Mouse (Mus musculus) MEL (cell line): ENCODE results near the gene Nsun5. TPM values are rescaled to one million over a fixed set of nuclear protein-coding genes. Genes with fewer than 3 reads are reported as not detected.

ENCODE experiments used
- DNase-seq: peaks from one replicate; pipeline ENCODE4 v3.0.0; 2011; ENCODE audit warnings: low read depth, low spot score
- H3K27ac ChIP-seq: 2 replicates; pipeline ENCODE4 v1.5.1; 2012; ENCODE audit warnings: low read depth, mild to moderate bottlenecking, control low read depth, low read length, moderate library complexity; ENCODE audit not compliant: control insufficient read depth
- H3K27me3 ChIP-seq, 2 experiments: fragments of 150-350 bp in 1 of 2; sonication (generic) in 1 of 2; 2 replicates each; pipeline ENCODE4 v1.6.1; 2012; ENCODE audit warnings: low read length in 2 of 2, mild to moderate bottlenecking in 2 of 2, improper control_type of control experiment in 1 of 2, moderate library complexity in 1 of 2; ENCODE audit not compliant: insufficient read depth in 2 of 2, control insufficient read depth in 1 of 2
- H3K36me3 ChIP-seq, 2 experiments: 2 replicates each; pipeline ENCODE4 v1.6.1; 2012 to 2014; ENCODE audit warnings: low read length in 2 of 2, improper control_type of control experiment in 1 of 2, inconsistent platforms in 1 of 2, mild to moderate bottlenecking in 1 of 2; ENCODE audit not compliant: insufficient read depth in 2 of 2, control insufficient read depth in 1 of 2
- H3K4me1 ChIP-seq, 2 experiments: fragments of 150-350 bp in 1 of 2; sonication (generic) in 1 of 2; 2 replicates each; pipeline ENCODE4 v1.6.1; 2012; ENCODE audit warnings: low read length in 2 of 2, improper control_type of control experiment in 1 of 2, mild to moderate bottlenecking in 1 of 2; ENCODE audit not compliant: insufficient read depth in 2 of 2, control insufficient read depth in 1 of 2
- H3K4me3 ChIP-seq, 2 experiments: fragments of 150-350 bp in 1 of 2; sonication (generic) in 1 of 2; 2 replicates each; pipeline ENCODE4 v1.5.1; 2012; ENCODE audit warnings: low read depth in 2 of 2, low read length in 2 of 2, mild to moderate bottlenecking in 2 of 2, moderate library complexity in 2 of 2, control low read depth in 1 of 2, improper control_type of control experiment in 1 of 2; ENCODE audit not compliant: control insufficient read depth in 1 of 2, insufficient read depth in 1 of 2
- H3K79me2 ChIP-seq: 2 replicates; pipeline ENCODE4 v1.6.1; 2012; ENCODE audit warnings: mild to moderate bottlenecking, low read length, moderate library complexity; ENCODE audit not compliant: control insufficient read depth, poor library complexity, insufficient read depth
- H3K9ac ChIP-seq: 2 replicates; pipeline ENCODE4 v1.6.1; 2012; ENCODE audit warnings: low read depth, mild to moderate bottlenecking, control low read depth, low read length, moderate library complexity; ENCODE audit not compliant: control insufficient read depth, poor library complexity, severe bottlenecking
- H3K9me3 ChIP-seq: fragments of 150-350 bp; sonication (generic); replicated peaks from 2 replicates; pipeline ENCODE4 v1.6.1; 2012; ENCODE audit warnings: mild to moderate bottlenecking, low read length, improper control_type of control experiment, moderate library complexity; ENCODE audit not compliant: insufficient read depth
- CHD1 ChIP-seq: IDR thresholded peaks from 2 replicates; pipeline ENCODE4 v1.6.1; 2012; ENCODE audit warnings: low read depth, mild to moderate bottlenecking, inconsistent platforms, low read length, improper control_type of control experiment
- CHD2 ChIP-seq: IDR thresholded peaks from 2 replicates; pipeline ENCODE4 v1.6.1; 2011; ENCODE audit warnings: low read length, improper control_type of control experiment
- CTCF ChIP-seq, 3 experiments: IDR thresholded peaks in 2 of 3; conservative IDR thresholded peaks in 1 of 3; 2 replicates each; pipeline ENCODE4 v1.5.1; 2011 to 2012; ENCODE audit warnings: low read length in 3 of 3, low read depth in 2 of 3, mild to moderate bottlenecking in 2 of 3, improper control_type of control experiment in 1 of 3, inconsistent platforms in 1 of 3, mixed read lengths in 1 of 3, moderate library complexity in 1 of 3; ENCODE audit not compliant: control insufficient read depth in 1 of 3, insufficient read depth in 1 of 3, poor library complexity in 1 of 3, severe bottlenecking in 1 of 3
- ELF1 ChIP-seq: IDR thresholded peaks from 2 replicates; pipeline ENCODE4 v1.6.1; 2014; ENCODE audit warnings: low read depth, mild to moderate bottlenecking, inconsistent platforms, low read length, improper control_type of control experiment, moderate library complexity
- EP300 ChIP-seq, 2 experiments: IDR thresholded peaks; 2 replicates each; pipeline ENCODE4 v1.6.1; 2011; ENCODE audit warnings: improper control_type of control experiment in 2 of 2, low read length in 2 of 2, low read depth in 1 of 2, mild to moderate bottlenecking in 1 of 2
- GATA1 ChIP-seq: IDR thresholded peaks from 2 replicates; pipeline ENCODE4 v1.6.1; 2011; ENCODE audit warnings: low read depth, low read length, improper control_type of control experiment
- HCFC1 ChIP-seq: IDR thresholded peaks from 2 replicates; pipeline ENCODE4 v1.6.1; 2012; ENCODE audit warnings: low read depth, mild to moderate bottlenecking, inconsistent platforms, low read length, improper control_type of control experiment, moderate library complexity
- JUND ChIP-seq: IDR thresholded peaks from 2 replicates; pipeline ENCODE4 v1.6.1; 2011; ENCODE audit warnings: low read depth, mild to moderate bottlenecking, improper control_type of control experiment, low read length
- MAZ ChIP-seq: IDR thresholded peaks from 2 replicates; pipeline ENCODE4 v1.6.1; 2012; ENCODE audit warnings: low read depth, mild to moderate bottlenecking, inconsistent platforms, low read length, improper control_type of control experiment
- MXI1 ChIP-seq: IDR thresholded peaks from 2 replicates; pipeline ENCODE4 v1.6.1; 2011; ENCODE audit warnings: mild to moderate bottlenecking, low read depth, low read length, improper control_type of control experiment
- MYB ChIP-seq: IDR thresholded peaks from 2 replicates; pipeline ENCODE4 v1.6.1; 2011; ENCODE audit warnings: mild to moderate bottlenecking, low read depth, low read length, improper control_type of control experiment
- NELFE ChIP-seq: IDR thresholded peaks from 2 replicates; pipeline ENCODE4 v1.6.1; 2011; ENCODE audit warnings: low read depth, low read length, improper control_type of control experiment
- POLR2A ChIP-seq, 2 experiments: IDR thresholded peaks; 2 replicates each; pipeline ENCODE4 v1.6.1; 2011 to 2012; ENCODE audit warnings: low read length in 2 of 2, mild to moderate bottlenecking in 2 of 2, control low read depth in 1 of 2, improper control_type of control experiment in 1 of 2, low read depth in 1 of 2, moderate library complexity in 1 of 2; ENCODE audit not compliant: control insufficient read depth in 1 of 2, insufficient read depth in 1 of 2, poor library complexity in 1 of 2
- POLR2AphosphoS2 ChIP-seq: IDR thresholded peaks from 2 replicates; pipeline ENCODE4 v1.6.1; 2011; ENCODE audit warnings: low read length, improper control_type of control experiment
- RAD21 ChIP-seq: IDR thresholded peaks from 2 replicates; pipeline ENCODE4 v1.6.1; 2011; ENCODE audit warnings: mild to moderate bottlenecking, low read depth, low read length, improper control_type of control experiment
- SIN3A ChIP-seq: IDR thresholded peaks from 2 replicates; pipeline ENCODE4 v1.6.1; 2012; ENCODE audit warnings: low read length, improper control_type of control experiment, inconsistent platforms
- SMC3 ChIP-seq: IDR thresholded peaks from 2 replicates; pipeline ENCODE4 v1.6.1; 2011; ENCODE audit warnings: low read depth, low read length, improper control_type of control experiment
- TBP ChIP-seq: IDR thresholded peaks from 2 replicates; pipeline ENCODE4 v1.8.0; 2011; ENCODE audit warnings: low read depth, low read length, improper control_type of control experiment
- TCF12 ChIP-seq: IDR thresholded peaks from 2 replicates; pipeline ENCODE4 v1.6.1; 2014; ENCODE audit warnings: low read depth, mild to moderate bottlenecking, inconsistent platforms, low read length, improper control_type of control experiment, moderate library complexity
- UBTF ChIP-seq: IDR thresholded peaks from 2 replicates; pipeline ENCODE4 v1.6.1; 2012; ENCODE audit warnings: low read depth, mild to moderate bottlenecking, inconsistent platforms, low read length, improper control_type of control experiment, moderate library complexity, borderline replicate concordance; ENCODE audit not compliant: insufficient read depth
- USF1 ChIP-seq: IDR thresholded peaks from 2 replicates; pipeline ENCODE4 v1.6.1; 2014; ENCODE audit warnings: low read depth, mild to moderate bottlenecking, inconsistent platforms, low read length, improper control_type of control experiment, moderate library complexity
- ZNF384 ChIP-seq: IDR thresholded peaks from 2 replicates; pipeline ENCODE4 v1.6.1; 2012; ENCODE audit warnings: low read depth, mild to moderate bottlenecking, inconsistent platforms, low read length, improper control_type of control experiment
- polyA plus RNA-seq, 2 experiments: library from polyadenylated mRNA; stranded (reverse) in 1 of 2; unstranded in 1 of 2; fragments of >175 nt in 1 of 2; fragments of >200 nt in 1 of 2; gene quantifications; 2 replicates each; pipeline versions ENCODE4 v1.2.1 to v1.2.4; 2012; ENCODE audit warnings: low replicate concordance in 2 of 2, low read depth in 1 of 2; ENCODE audit not compliant: insufficient read length in 2 of 2, insufficient read depth in 1 of 2, missing spikeins in 1 of 2
- total RNA-seq: library from RNA; depleted of rRNA; stranded (reverse); fragments of 300-350 nt; gene quantifications from 2 replicates; pipeline ENCODE4 v1.2.3, GENCODE M21; 2012

The Nsun5 gene
- total and polyA plus RNA-seq, 3 experiments, result 90.0 to 178 (median 97.5) TPM

GRCm38 (mm10) chr5:135330201-135330600 is 39.6 kb upstream of the Nsun5 start:
- no peak overlapping the region for H3K27ac ChIP-seq
- no peaks in the 10 kb centered on the region for H3K79me2 ChIP-seq
- no peaks in the 10 kb centered on the region for H3K4me1 ChIP-seq
- H3K36me3 ChIP-seq, result no peaks in the 10 kb centered on the region
- DNase-seq, result no peak
- no peaks in the 10 kb centered on the region for H3K9me3 ChIP-seq
- TF ChIP-seq CHD2 (no peak), TCF12 (no peak), POLR2AphosphoS2 (no peak), CHD1 (no peak), HCFC1 (no peak), MYB (no peak), JUND (no peak), EP300 (IDR thresholded peaks at IDR 0.05; ENCODE audit: low read depth in 1 of 2, low read length in 2 of 2) (no peak), UBTF (no peak), ELF1 (no peak), RAD21 (no peak), MAZ (no peak), NELFE (no peak)
- H3K9ac ChIP-seq, result no peak overlapping the region
- H3K27me3 ChIP-seq, result peaks cover 20 to 24% of the 10 kb centered on the region in 2 experiments
- H3K4me3 ChIP-seq, result no peak overlapping the region

GRCm38 (mm10) chr5:135331161-135331560 is 38.6 kb upstream of the Nsun5 start:
- TF ChIP-seq MXI1 (no peak), JUND (no peak), GATA1 (no peak), CTCF (IDR thresholded peaks at IDR 0.05 in 2 of 3, conservative IDR thresholded peaks at IDR 0.05 in 1 of 3; ENCODE audit: control insufficient read depth in 1 of 3, insufficient read depth in 1 of 3, low read depth in 2 of 3, low read length in 3 of 3, poor library complexity in 1 of 3, severe bottlenecking in 1 of 3) (no peak), SMC3 (no peak), SIN3A (no peak), ZNF384 (no peak), USF1 (no peak), POLR2A (IDR thresholded peaks at IDR 0.05; ENCODE audit: control insufficient read depth in 1 of 2, insufficient read depth in 1 of 2, low read depth in 1 of 2, low read length in 2 of 2, poor library complexity in 1 of 2) (no peak), CHD2 (no peak), TBP (no peak)
- H3K36me3 ChIP-seq, result no peaks in the 10 kb centered on the region
- no peak overlapping the region for H3K9ac ChIP-seq
- H3K27me3 ChIP-seq, result peaks cover 19 to 20% of the 10 kb centered on the region in 2 experiments
- no peaks in the 10 kb centered on the region for H3K9me3 ChIP-seq
- H3K79me2 ChIP-seq, result no peaks in the 10 kb centered on the region
- H3K4me3 ChIP-seq, result no peak overlapping the region
- H3K4me1 ChIP-seq, result no peaks in the 10 kb centered on the region
- DNase-seq, result no peak
- no peak overlapping the region for H3K27ac ChIP-seq
